Mouse (Mus musculus) ZHBTc4 (cell line): Measurements from ENCODE around the gene Ugcg.
A peak's percentile ranks its signal among the peaks of the same experiment; 100 is the strongest.

Experiments used
- DNase-seq: peaks from one replicate; pipeline ENCODE4 v3.0.0-alpha.2; 2011; ENCODE audit warnings: low read depth, low spot score

Gene Ugcg

DNA sequence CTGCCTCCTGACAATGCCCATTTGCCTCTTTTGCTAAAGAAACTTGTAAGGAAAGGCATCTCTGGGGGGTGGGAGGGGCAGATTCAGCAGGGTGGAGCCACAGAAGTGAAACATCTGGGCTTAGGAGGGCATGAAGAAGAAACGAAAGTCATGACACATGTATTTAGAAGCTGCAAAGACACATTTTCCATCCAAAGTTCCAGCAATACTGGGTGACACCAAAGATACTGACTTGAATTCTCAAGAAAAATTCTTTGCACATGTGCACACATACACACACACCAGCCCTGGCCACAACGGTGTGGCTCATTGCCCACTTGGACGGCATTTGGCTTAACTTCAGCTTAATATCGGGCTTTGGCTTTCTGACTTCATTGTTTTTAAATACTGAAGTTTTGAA is 35.8 kb downstream of the Ugcg start:
- no peak for DNase-seq

- DNase-seq: no peak
Observed at GRCm38 (mm10) chr4:59227047-59227446, 38.0 kb downstream of the Ugcg start.

- DNase-seq: no peak
Observed at GRCm38 (mm10) chr4:59228951-59229350, 39.9 kb downstream of the Ugcg start.

GRCm38 (mm10) chr4:59231266-59232055 is 42.4 kb downstream of the Ugcg start:
- DNase-seq: no peak

GRCm38 (mm10) chr4:59234014-59234413 is 45.0 kb downstream of the Ugcg start:
- no peak for DNase-seq

GRCm38 (mm10) chr4:59234451-59235216 is 45.6 kb downstream of the Ugcg start:
- no peak for DNase-seq

DNA sequence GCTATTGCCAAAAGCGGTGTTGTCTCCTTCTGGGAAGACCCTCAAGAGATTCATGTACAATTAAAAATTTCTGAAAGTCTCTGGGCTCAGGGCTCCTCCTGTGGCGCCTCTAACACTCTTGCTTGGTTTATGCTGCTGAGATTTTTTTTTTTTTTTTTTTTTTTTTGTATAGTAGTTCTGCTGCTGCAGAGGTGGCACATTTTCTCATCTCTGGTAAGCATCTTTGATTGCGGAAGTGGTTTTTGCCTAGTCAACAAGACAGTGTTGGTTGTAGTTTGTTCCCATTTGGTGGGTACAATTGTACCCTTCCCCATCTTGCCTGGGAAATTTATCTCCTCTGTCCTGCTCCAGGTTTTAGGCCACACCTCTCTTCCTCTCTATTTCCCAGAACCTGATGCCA is 47.3 kb downstream of the Ugcg start:
- no peak for DNase-seq

GRCm38 (mm10) chr4:59238641-59239311 is 49.7 kb downstream of the Ugcg start:
- DNase-seq: no peak

DNA sequence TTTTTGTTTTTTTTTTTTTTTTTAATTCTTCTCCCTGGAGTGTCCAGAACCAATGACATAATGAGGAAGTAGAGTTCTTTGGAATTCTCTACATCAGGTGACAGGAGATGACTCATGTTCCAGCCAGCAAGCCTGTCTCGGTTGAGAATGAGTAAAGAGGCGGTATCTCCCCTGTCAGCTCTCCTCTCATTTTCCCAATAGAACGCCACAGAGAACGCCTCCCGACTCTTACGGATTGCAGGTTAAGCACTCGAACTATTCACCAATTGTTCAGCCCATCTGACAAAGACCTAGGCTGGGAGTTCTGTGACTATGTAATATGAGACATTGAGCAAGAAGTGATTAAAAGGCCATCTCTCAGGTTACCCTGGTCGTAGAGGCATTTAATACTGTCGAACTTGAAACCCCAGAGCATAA is 50.3 kb downstream of the Ugcg start:
- DNase-seq: no peak

GRCm38 (mm10) chr4:59240160-59240559 is 51.1 kb downstream of the Ugcg start:
- DNase-seq: no peak

DNA sequence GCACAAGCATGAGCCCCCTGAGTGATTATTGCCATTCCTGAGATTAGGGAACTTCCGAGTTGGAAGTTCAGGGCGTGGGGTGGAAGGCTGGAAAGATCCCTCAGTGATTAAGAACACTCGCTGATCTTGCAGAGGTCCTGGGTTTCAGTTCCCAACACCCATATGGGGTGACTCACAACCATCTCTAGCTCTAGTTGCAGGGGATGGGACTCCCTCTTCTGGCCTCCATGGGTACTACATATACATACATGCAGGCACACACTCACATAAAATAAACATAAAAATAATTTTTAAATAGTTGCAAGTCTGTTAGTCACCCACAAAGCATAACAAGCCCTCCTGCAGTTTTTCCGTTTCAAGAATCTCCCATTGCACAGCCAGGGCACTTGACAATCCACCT is 52.0 kb downstream of the Ugcg start:
- DNase-seq: peak; percentile 35

DNA sequence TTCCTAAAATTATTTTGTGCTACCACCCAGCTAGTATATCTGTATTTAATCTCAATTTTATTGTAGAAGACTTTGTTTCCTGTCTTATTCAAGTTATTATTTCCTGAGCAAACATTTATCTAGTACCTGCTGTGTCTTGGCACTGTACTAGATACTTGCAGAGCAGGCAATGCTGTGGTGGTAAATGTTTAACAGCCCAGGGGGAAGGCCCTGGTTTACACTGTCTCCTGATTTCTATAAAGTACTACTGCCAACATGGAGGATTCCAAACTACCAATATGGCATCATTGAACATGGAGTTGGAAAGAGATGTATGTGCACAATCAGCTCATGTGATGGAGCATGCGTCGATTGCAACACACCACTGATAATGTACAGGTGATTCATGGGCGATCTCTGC is 53.2 kb downstream of the Ugcg start:
- no peak for DNase-seq

- no peak for DNase-seq
Observed at GRCm38 (mm10) chr4:59243802-59244493, 54.9 kb downstream of the Ugcg start.

DNA sequence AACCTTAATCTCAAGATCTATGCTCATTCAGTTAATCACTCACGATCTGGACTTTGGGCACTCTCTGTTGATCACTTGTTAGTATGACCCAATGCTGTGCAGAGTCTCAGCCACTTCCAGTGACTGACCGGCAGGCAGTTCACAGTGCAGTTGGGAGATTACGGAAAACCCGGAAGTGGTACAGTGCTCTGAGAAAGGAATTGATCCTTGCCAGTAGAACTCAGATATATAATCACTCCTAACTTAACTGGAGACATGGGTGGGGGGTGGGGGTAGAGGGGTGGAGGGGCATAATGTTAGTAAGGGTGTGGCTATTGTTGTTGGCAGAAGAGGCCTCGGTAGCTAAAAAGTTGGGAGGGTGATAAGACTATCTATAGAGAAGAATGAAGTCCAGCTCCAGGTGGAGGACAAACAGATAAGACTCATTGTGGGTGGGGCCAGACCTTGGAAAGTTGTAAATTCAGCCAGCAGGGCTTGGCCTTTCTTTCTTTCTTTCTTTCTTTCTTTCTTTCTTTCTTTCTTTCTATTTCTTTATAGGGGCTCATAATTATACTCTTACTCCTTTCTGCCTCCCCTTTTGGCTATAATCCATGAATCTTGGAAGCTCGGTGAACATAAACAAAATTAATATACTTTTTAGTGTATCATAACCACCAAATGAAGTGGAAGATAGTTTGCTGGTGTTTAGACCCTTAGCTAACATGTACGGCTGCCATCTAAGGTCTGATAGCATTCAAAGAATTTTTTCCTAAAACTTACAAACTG is 55.9 kb downstream of the Ugcg start:
- no peak for DNase-seq

GRCm38 (mm10) chr4:59245776-59246175 is 56.7 kb downstream of the Ugcg start:
- no peak for DNase-seq

- DNase-seq: no peak
Observed at GRCm38 (mm10) chr4:59247545-59247944, 58.5 kb downstream of the Ugcg start.

DNA sequence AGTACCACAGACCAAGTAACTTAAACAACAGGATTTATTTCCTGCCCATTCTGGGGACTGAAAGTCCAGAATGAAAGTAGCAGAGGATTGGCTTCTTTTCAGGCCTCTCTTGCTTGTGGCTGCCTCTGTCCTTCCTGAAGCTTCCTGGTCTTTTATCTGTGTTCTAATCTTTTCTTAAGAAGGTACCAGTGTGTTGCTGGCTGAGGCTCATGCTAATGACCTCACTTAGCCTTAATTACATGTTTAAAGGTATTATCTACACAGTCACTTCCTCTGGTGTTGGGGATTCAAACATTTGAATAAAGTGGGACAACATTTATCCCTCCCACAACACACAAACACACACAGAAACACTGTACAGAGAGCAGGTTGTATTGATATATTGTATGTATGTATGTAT is 59.0 kb downstream of the Ugcg start:
- DNase-seq: no peak

DNA sequence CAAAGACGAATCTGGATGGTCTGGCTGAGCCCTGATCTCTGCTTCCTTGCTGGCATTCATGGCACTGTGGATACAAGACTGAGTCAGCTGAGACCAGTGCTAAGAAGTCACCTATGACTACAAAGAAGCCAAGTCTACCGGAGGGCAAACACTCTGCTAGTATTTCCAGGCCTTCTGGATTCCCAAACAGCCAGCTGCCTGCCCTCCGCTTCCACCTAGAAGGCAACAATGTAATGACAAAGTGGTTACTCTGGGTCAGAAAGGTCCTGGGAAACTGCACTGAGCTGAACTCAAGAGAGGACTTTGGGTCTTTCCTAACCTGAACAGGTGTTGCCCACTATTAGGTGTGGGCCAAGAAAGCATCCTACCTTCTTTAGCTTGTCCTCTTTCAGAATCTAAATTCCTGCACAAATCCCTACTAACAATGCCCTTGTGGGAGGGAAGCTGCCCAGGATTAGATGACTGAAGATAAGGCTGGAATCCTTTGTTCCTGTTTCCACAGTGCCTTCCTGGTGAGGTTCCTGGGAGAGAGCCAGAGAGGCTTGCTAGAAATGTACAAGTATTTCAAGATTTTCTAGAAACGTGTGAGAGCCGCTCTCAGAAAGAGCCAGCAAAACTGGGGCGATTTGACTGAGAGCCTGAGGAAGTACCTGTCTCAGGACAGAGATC is 63.5 kb downstream of the Ugcg start:
- no peak for DNase-seq

DNA sequence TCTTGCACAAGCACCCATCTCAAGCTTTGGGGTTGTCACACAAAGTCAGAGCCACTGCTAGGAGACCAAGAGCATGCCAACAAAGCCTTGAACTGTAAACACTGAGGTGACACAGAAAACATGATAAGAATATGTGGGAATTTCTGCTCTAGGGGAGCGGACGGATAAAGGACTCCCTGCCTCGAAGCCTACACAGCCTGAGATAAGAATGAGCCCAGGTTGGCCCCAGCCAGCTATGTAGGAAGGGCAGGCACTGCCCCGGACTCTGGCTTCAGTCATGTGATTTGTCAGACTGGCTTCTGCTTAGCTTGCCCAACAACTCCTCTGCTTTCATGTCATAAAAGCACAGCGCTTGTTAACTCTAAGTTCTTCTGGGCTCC is 64.0 kb downstream of the Ugcg start:
- no peak for DNase-seq

DNA sequence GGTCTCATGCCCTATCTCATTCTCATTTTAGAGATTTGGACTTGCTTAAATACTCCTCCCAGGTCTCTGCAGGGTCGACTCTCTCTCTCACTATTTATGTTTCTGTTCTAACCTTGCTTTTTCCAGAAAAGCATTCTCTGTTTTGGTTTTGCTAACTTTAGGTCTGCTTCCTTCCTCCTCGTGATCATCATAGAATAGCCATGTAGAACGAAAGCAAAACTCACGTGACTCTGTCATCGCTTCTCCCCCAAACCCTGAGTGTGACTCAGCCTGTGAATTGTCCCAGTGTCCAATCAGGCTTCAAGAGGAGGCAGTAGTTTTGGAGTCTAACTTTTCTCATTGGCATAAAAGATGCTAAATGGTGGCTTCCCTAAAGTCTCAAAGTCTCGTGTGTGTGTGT is 65.3 kb downstream of the Ugcg start:
- DNase-seq: no peak

GRCm38 (mm10) chr4:59255988-59256387 is 66.9 kb downstream of the Ugcg start:
- no peak for DNase-seq
